Mouse (Mus musculus) layer of hippocampus, postnatal 36 days (tissue): ENCODE data around the gene Serping1. TPM values are rescaled to one million over a fixed set of nuclear protein-coding genes. Genes with fewer than 3 reads are reported as not detected.

ENCODE experiments used
- microRNA-seq, 2 experiments: library from miRNA; unstranded; fragments of <30 nt; microRNA quantifications; one replicate each; pipeline ENCODE4 v1.2.0; 2021
- total RNA-seq, 2 experiments: library from RNA; stranded (reverse); gene quantifications; 2 replicates each; pipeline ENCODE4 v1.2.3; 2021

Serping1 gene
- total RNA-seq, 2 experiments from 2014 or later = 5.5 to 7.5 TPM

Small RNA genes lying within 50 kb of the gene (microRNA-seq; reads per million reads assigned to microRNA genes)
- gene Mir130a = 2,226 to 3,230 reads per million in 2 experiments

Other genes starting within 250 kb of the Serping1 start
- gene Ctnnd1, start 124.7 kb downstream of the Serping1 start, total RNA-seq = 10 to 100 TPM; 50.8 to 53.1 TPM
- gene Btbd18, start 116.4 kb downstream of the Serping1 start, total RNA-seq = not detected
- gene Selenoh, start 104.7 kb downstream of the Serping1 start, total RNA-seq = 10 to 100 TPM; 26.7 to 28.3 TPM
- gene Gm28635, start 97.4 kb downstream of the Serping1 start, total RNA-seq = 1 to 10 TPM; 3.8 to 3.9 TPM
- gene Med19, start 97.0 kb downstream of the Serping1 start, total RNA-seq = 10 to 100 TPM; 29.5 to 32.2 TPM
- 100 to 1,000 TPM; 225 to 252 TPM for gene Tmx2, start 96.3 kb downstream of the Serping1 start, total RNA-seq
- gene Zdhhc5, start 60.3 kb downstream of the Serping1 start, total RNA-seq = 10 to 100 TPM; 37.1 to 38.9 TPM
- gene Clp1, start 48.1 kb downstream of the Serping1 start, total RNA-seq = 1 to 10 TPM; 8.7 to 10.0 TPM
- 10 to 100 TPM; 79.7 to 82.7 TPM for gene Ypel4, start 41.4 kb downstream of the Serping1 start, total RNA-seq
- 1 to 10 TPM; 2.8 to 3.4 TPM for gene Gm19426, start 31.8 kb downstream of the Serping1 start, total RNA-seq
- 1 to 10 TPM; 4.2 to 4.3 TPM for gene Ube2l6, start 23.4 kb upstream of the Serping1 start, total RNA-seq
- gene Smtnl1, start 47.2 kb upstream of the Serping1 start, total RNA-seq = not detected
- 10 to 100 TPM; 45.0 to 48.7 TPM for gene Timm10, start 51.6 kb upstream of the Serping1 start, total RNA-seq
- gene Slc43a1, start 63.4 kb upstream of the Serping1 start, total RNA-seq = 1 to 10 TPM in 1 of 2 experiments, under 1 TPM in 1; 0.48 to 1.2 TPM
- 10 to 100 TPM; 91.2 to 94.8 TPM for gene Rtn4rl2, start 111.3 kb upstream of the Serping1 start, total RNA-seq
- 1 to 10 TPM in 1 of 2 experiments, under 1 TPM in 1; 0.37 to 2.6 TPM for gene Slc43a3, start 161.1 kb upstream of the Serping1 start, total RNA-seq
- not detected for gene Prg2, start 205.0 kb upstream of the Serping1 start, total RNA-seq
- gene Prg3, start 212.8 kb upstream of the Serping1 start, total RNA-seq = not detected